Mouse (Mus musculus): Measurements from ENCODE around the gene Cfdp1.

GRCm38 (mm10) chr8:111747866-111748649, 106.0 kb downstream of the Cfdp1 start:
- TF ChIP-seq EP300 (IDR thresholded peaks at IDR 0.05; ENCODE audit: low read depth), result no peak
- no peak for TF ChIP-seq CTCF (IDR thresholded peaks at IDR 0.05; ENCODE audit: low read depth)

Measured in liver, postnatal 0 days (tissue).